Mouse (Mus musculus) hematopoietic multipotent progenitor cell, adult 10-12 weeks (in vitro differentiated cells): ENCODE data around the gene Vav3. TPM values are rescaled to one million over a fixed set of nuclear protein-coding genes. Genes with fewer than 3 reads are reported as not detected.

Experiments
- polyA plus RNA-seq: library from polyadenylated mRNA; stranded (reverse); fragments of >175 nt; gene quantifications from 2 replicates; pipeline ENCODE4 v1.2.3, GENCODE M21; 2012; ENCODE audit warnings: low replicate concordance

Vav3 gene
- polyA plus RNA-seq = 6.3 and 18.0 TPM in 2 replicates

GRCm38 (mm10) chr3:109340274-109341070 lies at the start of gene Vav3:
Gene Vav3, plus strand, starts transcription at chr3:109340653.

Other genes starting within 250 kb of the Vav3 start
- gene Slc25a24, start 217.5 kb upstream of the Vav3 start, polyA plus RNA-seq = 5.4 and 17.6 TPM in 2 replicates